Mouse (Mus musculus) left cerebral cortex, postnatal 4 days (tissue): ENCODE results near the gene Gm17190. TPM values are rescaled to one million over a fixed set of nuclear protein-coding genes. Genes with fewer than 3 reads are reported as not detected.
"Not testable (repeated sequence)": the region's sequence is repeated elsewhere in the genome, so short reads cannot be mapped to it uniquely, and the experiment has no call there.

ENCODE experiments used
- DNase-seq: peaks from one replicate; pipeline ENCODE4 v3.0.0-alpha.2; 2022
- intact Hi-C: fragments of 180-260 bp; cut with DNase I; formaldehyde crosslinking; loops from one replicate; pipeline ENCODE4 v1.15.1; 2025
- total RNA-seq, 2 experiments: library from RNA; stranded (reverse); gene quantifications; 2 replicates each; pipeline ENCODE4 v1.2.3; 2021

Gene Gm17190
- total RNA-seq = not detected

DNA sequence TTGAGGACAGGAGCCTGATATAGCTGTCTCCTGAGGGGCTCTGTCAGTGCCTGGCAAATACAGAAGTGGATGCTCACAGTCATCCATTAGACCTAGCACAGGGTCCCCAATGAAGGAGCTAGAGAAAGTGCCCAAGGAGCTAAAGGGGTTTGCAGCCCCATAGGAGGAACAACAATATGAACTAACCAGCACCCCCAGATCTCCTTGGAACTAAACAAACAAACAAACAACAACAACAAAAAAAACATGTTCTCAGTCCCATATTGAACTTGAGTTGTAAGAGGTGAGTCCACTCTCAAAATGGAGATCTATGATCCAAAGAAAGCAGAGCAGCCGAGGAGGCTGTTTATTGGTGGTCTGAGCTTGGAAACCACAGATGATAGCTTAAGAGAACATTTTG is at the start of gene Gm17190:
Gene Gm17190 (plus strand): TSS at position 301 of the 400 bp plus-strand sequence.
- DNase-seq, intact Hi-C loops: not testable (repeated sequence)

DNA sequence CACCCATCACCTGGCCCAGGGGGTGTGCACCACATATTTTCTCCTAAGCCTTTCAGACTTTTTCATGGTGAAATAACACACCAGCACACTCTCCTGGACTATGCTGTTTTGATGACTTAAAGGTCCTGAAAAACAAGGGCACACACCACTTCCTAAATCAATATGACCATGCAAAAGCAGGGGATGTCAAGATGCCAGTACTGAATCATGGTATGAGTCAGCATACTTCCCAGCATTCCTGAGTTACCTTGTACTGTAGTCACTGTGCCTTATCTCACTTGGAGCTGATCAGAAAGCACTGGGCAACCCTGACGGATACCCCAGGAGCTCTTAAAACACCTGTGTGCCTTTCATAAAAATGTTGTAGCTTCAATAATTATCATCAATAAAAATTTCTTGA is 42.3 kb upstream of the Gm17190 start:
- no peak for DNase-seq
- intact Hi-C loops = no loop called here

DNA sequence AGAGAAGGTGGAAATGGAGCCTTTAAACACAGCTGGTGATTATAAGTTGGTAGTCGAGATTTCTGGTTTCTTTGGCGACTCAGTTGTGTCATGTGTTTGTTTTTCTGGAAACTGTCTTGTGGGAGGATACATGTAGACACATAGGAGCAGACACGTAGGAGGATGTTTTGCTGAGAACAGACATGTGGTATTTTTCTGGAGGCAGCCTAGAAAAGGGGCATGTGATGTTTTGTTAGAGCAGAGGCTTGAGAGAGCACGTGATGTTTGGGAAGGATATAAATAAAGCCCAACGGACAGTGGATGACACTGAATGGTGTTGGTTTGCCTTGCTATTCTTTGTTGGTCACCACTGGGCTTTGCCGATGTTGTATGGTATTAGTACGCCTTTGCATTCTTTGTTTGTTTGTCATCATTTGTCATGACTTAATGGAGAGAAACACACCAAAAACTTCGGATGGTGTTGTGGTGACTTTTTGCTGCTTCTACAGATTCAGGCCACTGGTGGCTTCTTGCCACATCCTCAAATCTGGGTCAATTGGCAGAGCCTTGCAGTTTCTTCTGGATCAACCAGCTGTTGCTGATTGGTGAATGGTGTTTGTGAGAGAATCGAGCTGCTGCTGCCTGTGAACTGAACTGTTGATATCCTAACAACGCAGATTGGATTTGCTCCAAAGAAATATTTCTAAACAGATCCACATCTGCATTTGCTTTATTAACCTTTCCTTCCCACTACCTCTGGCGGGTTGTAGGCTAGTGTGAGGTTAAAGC is 41.4 kb upstream of the Gm17190 start:
- intact Hi-C loops = no loop called here
- DNase-seq = no peak

DNA sequence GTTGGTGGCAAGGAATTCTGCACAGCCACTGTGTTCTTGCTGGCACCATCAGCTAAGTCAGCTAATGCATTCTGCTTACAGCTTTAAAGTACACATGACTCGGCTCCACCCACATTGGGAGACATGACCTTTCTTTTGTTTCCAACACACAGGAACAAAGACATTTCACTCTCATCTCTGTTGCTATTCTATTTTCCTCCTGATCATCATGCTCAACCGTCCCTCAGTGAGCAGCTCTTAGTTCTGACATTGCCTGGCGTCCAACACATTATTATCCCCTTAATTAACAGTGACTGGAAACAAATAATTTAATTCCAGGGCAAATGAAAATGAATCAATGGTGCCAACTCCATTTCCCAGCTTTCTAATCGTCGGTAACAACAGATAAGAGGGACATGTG is 36.5 kb upstream of the Gm17190 start:
- no peak for DNase-seq
- intact Hi-C loops = no loop called here

DNA sequence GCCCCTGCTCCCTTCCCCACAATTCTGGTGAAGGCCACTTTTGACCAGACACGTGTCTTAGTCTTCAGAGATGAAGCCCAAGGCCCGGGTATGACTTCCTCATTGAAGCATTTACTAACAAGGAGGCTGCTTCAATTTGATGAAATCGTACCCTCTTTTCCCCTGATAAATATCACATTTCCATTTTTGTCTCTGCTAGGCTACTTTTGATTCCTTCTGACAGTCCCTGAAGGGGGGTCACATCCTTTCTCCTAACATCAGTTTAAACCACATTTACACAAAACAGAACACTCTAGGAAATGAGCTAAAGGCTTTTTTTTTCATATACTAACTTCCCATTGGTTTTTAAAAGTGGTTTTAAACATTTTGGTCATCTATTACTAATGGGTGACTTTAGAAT is 29.1 kb upstream of the Gm17190 start:
- intact Hi-C loops = no loop called here
- DNase-seq = no peak

DNA sequence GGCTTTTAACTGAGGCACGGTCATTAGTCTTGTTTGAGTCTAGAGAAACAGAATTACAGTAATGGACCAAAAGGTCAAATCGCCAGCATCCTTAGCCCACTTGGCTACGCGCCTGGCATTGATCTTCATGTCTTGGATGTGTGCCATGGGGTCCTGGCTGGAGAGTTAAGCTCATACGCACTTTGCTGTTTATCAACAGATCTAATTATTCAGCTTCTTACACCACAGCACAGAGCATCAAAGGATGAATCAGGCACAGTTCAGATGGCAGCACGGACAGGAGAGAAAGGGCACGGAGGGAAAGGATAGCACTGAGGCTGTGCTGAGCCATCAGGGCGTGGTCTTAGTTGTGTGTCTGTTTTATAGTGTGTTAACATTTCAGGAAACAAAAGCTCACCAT is 8.3 kb upstream of the Gm17190 start:
- DNase-seq = peak; percentile 19
- intact Hi-C loops = no loop called here

DNA sequence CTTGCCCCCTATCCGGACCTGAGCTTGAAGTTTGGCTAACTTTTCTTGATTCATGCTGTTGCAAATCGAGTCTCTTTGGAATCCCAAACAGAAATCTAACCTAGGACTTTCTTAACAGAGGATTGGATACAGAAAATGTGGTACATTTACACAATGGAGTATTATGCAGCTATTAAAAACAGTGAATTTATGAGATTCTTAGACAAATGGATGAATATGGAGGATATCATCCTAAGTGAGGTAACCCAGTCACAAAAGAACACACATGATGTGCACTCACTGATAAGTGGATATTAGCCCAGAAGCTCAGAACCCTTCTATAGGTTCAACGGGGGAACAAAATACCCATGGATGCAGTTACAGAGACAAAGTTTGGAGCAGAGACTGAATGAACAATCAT is 578 bp upstream of the Gm17190 start, which contains the start of gene Gm20075:
Gene Gm20075 (minus strand): TSS at position 101 of the 400 bp plus-strand sequence.
- intact Hi-C loops, DNase-seq: not testable (repeated sequence)

DNA sequence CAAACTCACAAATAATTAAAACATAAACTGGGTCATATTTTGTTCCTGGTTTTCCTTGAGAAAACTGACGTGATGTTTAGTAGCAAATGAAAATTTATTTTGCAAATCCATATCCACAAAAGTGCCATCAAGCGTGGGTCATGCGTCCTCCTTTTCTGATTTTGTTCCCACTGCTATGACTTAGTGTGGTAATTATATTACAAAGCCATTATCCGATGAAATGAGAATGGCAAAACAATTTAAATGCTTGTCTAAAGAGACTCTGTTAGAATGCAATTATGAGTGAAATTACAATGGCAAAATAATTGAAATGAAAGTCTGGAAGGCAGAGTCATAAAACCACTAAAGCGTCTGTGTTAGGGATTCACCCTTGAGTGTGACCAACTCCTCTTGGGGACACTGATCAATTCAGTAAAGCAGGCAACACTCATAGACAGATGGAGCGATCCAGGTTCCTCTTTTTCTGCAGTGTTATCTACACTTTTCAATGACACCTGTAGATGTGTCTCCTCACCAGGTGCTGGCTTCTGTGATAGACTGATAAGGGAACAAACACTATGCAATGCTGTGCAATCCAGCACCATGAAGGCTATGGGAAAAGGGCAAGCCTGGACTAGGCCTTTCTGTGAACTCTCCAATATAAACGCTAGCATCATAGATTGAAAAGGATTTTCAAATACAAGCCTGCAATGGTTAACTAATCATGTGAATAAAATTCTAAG is 3.9 kb downstream of the Gm17190 start:
- intact Hi-C loops = no loop called here

DNA sequence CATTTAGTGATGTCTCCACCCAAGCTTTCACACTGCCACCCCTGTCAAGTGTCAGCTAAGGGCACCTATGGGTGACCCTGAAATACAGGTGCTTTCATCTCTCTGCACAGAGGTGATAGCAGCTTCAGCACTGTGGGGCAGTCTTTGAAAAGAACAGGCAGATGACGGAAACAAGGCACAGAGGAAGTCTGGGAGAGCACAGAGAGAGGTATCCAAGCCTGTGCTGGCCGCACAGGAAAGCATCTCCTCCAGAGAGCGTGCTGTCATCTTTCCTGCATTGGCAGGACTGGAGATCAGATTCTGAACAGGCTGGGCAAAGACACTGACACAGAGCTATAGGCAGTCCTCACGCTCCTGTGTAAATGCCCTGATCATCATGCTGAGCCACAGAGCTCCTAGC is 9.1 kb downstream of the Gm17190 start:
- DNase-seq = no peak
- intact Hi-C loops = no loop called here

More for the DNA sequence above, 3.9 kb downstream of the Gm17190 start:
- DNase-seq = no peak

DNA sequence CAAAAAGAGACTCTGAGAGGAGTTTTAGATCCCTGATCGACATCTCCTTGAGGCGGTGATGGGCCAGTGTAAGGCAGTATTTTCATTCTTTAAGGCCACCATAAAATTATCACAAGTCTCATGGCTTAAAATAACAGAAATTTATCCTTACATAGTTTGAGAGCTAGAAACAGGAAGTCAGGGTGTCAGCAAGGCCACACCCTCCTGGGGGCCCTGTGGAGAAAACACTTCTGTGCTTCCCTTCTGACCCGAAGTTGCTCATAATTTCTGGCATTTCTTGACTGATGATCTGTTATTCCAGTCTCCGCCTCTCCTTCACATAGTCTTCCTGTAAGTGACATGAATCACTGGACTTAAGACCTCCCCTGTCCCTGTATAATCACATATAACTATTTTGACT is 24.5 kb downstream of the Gm17190 start:
- DNase-seq = no peak
- intact Hi-C loops = no loop called here

DNA sequence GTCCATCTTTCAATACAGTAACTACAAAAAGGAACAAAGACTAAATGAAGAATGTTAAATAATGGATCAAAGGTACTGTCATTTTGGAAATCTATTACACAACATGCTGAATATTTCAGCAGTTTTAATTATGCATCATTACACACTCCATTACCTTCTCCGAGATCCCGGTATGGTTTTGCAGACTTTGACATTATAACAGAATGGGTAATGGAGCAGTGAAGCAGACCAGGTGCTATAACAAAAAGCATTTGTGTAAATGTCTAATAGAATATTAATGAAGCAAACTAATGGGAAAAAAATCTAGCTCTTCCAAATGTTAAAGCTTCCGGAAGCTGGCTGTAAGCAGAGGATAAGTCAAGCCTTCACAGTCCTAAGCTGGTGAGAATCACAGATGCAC is 28.9 kb downstream of the Gm17190 start:
- intact Hi-C loops = no loop called here
- no peak for DNase-seq

GRCm38 (mm10) chr13:96112711-96113110 is 30.9 kb downstream of the Gm17190 start:
- intact Hi-C loops = no loop called here
- no peak for DNase-seq

DNA sequence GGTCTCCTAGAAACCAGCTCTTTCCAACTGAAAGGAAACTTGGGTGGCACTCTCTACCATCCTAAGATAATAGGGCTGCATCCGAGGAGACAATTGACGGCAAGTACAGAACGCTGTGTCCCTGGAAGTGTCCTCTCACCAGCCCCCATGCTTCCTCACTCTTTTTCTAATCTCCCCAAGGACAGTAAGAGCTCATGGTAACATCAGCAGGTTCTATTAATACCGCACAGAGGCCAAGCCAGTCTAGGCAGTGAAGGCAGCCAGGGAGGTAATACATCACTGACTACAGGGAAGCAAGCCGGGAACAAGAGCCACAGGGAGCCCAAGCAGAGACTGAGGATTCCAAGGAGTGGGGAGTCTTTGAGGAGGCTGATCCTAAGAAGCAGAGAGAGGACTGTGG is 43.2 kb downstream of the Gm17190 start:
- intact Hi-C loops = no loop called here
- no peak for DNase-seq

DNA sequence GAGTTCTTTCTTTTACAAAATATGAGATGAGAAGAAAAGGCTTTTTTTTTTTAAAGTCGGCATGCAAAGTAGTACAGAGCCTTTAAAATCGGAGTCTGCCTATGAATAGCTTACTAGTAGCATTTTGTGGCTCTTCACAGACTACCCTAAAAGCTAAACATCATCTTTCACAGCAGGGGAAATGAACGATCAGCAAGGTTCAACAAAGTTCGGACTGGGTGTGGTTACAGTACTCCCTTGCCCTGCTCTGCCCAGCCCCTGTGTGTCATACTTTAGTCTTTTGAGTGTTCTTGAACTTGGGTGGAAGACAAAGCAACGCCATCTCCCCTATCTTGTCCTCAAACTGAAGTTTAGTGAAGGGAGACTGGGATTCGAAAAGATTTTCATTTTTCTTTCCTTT is 44.8 kb downstream of the Gm17190 start:
- intact Hi-C loops = no loop called here
- no peak for DNase-seq

- DNase-seq = no peak
- intact Hi-C loops = no loop called here
Measured at GRCm38 (mm10) chr13:96129081-96129480, 47.2 kb downstream of the Gm17190 start.

DNA sequence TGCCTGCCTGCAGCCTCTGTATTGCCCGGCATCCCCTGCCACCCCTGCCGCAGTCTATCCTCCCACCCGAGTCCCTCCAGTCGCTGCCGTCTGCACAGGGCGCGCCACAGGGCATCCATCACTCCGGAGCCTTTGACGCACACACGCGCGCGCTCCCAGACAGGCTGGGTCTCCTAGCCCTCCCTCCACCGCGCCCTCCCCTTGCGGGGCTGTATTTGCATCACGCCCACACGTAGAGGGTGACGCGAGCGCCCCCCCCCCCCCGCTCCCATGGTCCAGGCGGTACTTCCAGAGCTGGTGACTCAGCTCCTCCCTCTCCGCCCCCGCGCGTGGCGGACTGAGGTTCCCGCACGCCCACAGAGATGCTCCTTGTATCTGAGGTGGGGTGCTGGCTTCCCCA is 49.2 kb downstream of the Gm17190 start:
- DNase-seq = peak; percentile 73
- intact Hi-C loops = loop anchor here (10.0 kb wide), 2 partner anchors 194 to 244 kb away; no protein-coding TSS in a partner anchor

- peak; percentile 1 for DNase-seq
- intact Hi-C loops = loop anchor here (10.0 kb wide), 2 partner anchors 193 to 243 kb away; no protein-coding TSS in a partner anchor
Measured at GRCm38 (mm10) chr13:96131911-96132310, 50.1 kb downstream of the Gm17190 start.

- peak; percentile 68 for DNase-seq
Measured at GRCm38 (mm10) chr13:96132401-96132816, 50.6 kb downstream of the Gm17190 start, which contains the start of gene Sv2c. Gene Sv2c (minus strand): TSS chr13:96132577.

More at GRCm38 (mm10) chr13:96132401-96132816, 50.6 kb downstream of the Gm17190 start, which contains the start of gene Sv2c:
- intact Hi-C loops = loop anchor here (10.0 kb wide), 2 partner anchors 192 to 242 kb away; no protein-coding TSS in a partner anchor
